25 mouse cellular contexts compared by ENCODE assay signal in genomic region chr14:74976972-74977371, GRCm38 (mm10). TPM values are rescaled to one million over a fixed set of nuclear protein-coding genes. Genes with fewer than 3 reads are reported as not detected.
DNase-seq lines count a peak whose midpoint lies in the region; ATAC-seq lines count a peak whose summit lies in the region.
"Had no signal": no experiment of that assay in that cellular context is flagged by ENCODE, and none has a peak within 500 bp of the region (broad histone marks: within the 10 kb centered on the region; RNA-seq: fewer than 3 reads in every experiment).

No protein-coding gene starts in this region.

- H3K27me3 ChIP-seq in heart, embryonic 12.5 days (replicated peaks) = peaks cover 6% of the 10 kb centered on the region; the same call in 1 of the 2 replicates
- H3K27me3 ChIP-seq in midbrain, embryonic 11.5 days (ENCODE audit: control insufficient read depth, insufficient read depth, low read length) = no peaks in the 10 kb centered on the region
- H3K27me3 ChIP-seq in midbrain, embryonic 16.5 days (ENCODE audit: control insufficient read depth, insufficient read depth, low read depth, low read length) = no peaks in the 10 kb centered on the region
- H3K27me3 ChIP-seq in splenic B cell, adult 2 months (ENCODE audit: control insufficient read depth, insufficient read depth, low read length, poor library complexity, severe bottlenecking) = no peaks in the 10 kb centered on the region
- H3K27me3 ChIP-seq: embryonic facial prominence, embryonic 15.5 days; forebrain, embryonic 15.5 days; hindbrain, embryonic 13.5 days; kidney, embryonic 15.5 days; limb, embryonic 15.5 days; midbrain, embryonic 15.5 days; neural tube, embryonic 15.5 days had no signal

- H3K4me1 ChIP-seq in heart, embryonic 12.5 days (replicated peaks) = peaks cover 33% of the 10 kb centered on the region
- no peaks in the 10 kb centered on the region for H3K4me1 ChIP-seq in midbrain, embryonic 11.5 days (ENCODE audit: control insufficient read depth, insufficient read depth, low read length)
- H3K4me1 ChIP-seq in midbrain, embryonic 16.5 days (ENCODE audit: control insufficient read depth, insufficient read depth, low read length) = no peaks in the 10 kb centered on the region
- H3K4me1 ChIP-seq: forebrain, embryonic 15.5 days; hindbrain, embryonic 13.5 days; kidney, embryonic 15.5 days; limb, embryonic 15.5 days; midbrain, embryonic 15.5 days had no signal

- no peak overlapping the region for H3K4me2 ChIP-seq in heart, embryonic 12.5 days
- no peak overlapping the region for H3K4me2 ChIP-seq in midbrain, embryonic 11.5 days
- H3K4me2 ChIP-seq in midbrain, embryonic 16.5 days (ENCODE audit: low read length) = no peak overlapping the region
- H3K4me2 ChIP-seq: embryonic facial prominence, embryonic 15.5 days; forebrain, embryonic 15.5 days; hindbrain, embryonic 13.5 days; kidney, embryonic 15.5 days; limb, embryonic 15.5 days; midbrain, embryonic 15.5 days; neural tube, embryonic 15.5 days had no signal

- WGBS in heart, embryonic 12.5 days = 77% methylated on average over 6 of the region's 6 CpGs
- 76% methylated on average over 6 of the region's 6 CpGs for WGBS in midbrain, embryonic 11.5 days
- 71% methylated on average over 6 of the region's 6 CpGs for WGBS in midbrain, embryonic 16.5 days

- no peaks in the 10 kb centered on the region for H3K9me3 ChIP-seq in heart, embryonic 12.5 days (replicated peaks)
- no peaks in the 10 kb centered on the region for H3K9me3 ChIP-seq in midbrain, embryonic 11.5 days (ENCODE audit: control insufficient read depth, low read length)
- no peaks in the 10 kb centered on the region for H3K9me3 ChIP-seq in midbrain, embryonic 16.5 days (replicated peaks; ENCODE audit: control insufficient read depth, low read length, poor library complexity, severe bottlenecking)
- H3K9me3 ChIP-seq: embryonic facial prominence, embryonic 15.5 days; forebrain, embryonic 15.5 days; hindbrain, embryonic 13.5 days; kidney, embryonic 15.5 days; limb, embryonic 15.5 days; midbrain, embryonic 15.5 days; neural tube, embryonic 15.5 days had no signal

- no peak for ATAC-seq in heart, embryonic 12.5 days (ENCODE audit: insufficient number of reproducible peaks, low FRiP score)
- ATAC-seq in midbrain, embryonic 11.5 days (ENCODE audit: low FRiP score) = no peak
- ATAC-seq in midbrain, embryonic 16.5 days = no peak
- peak; percentile 82 for ATAC-seq in granulocyte monocyte progenitor cell, adult 5-6 weeks (replicated peaks; ENCODE audit: poor library complexity, severe bottlenecking)
- no peak for ATAC-seq in erythroblast, adult 5-6 weeks (replicated peaks; ENCODE audit: low FRiP score, poor library complexity, severe bottlenecking)
- ATAC-seq: forebrain, embryonic 15.5 days; midbrain, embryonic 15.5 days had no signal

- no peaks in the 10 kb centered on the region for H3K36me3 ChIP-seq in heart, embryonic 12.5 days
- H3K36me3 ChIP-seq in midbrain, embryonic 11.5 days (ENCODE audit: control insufficient read depth, insufficient read depth, low read length) = no peaks in the 10 kb centered on the region
- H3K36me3 ChIP-seq in midbrain, embryonic 16.5 days (ENCODE audit: control insufficient read depth, insufficient read depth, low read length) = no peaks in the 10 kb centered on the region
- no peaks in the 10 kb centered on the region for H3K36me3 ChIP-seq in splenic B cell, adult 2 months (ENCODE audit: control insufficient read depth, insufficient read depth, low read length, poor library complexity, severe bottlenecking)
- H3K36me3 ChIP-seq: embryonic facial prominence, embryonic 15.5 days; forebrain, embryonic 15.5 days; hindbrain, embryonic 13.5 days; kidney, embryonic 15.5 days; limb, embryonic 15.5 days; midbrain, embryonic 15.5 days; neural tube, embryonic 15.5 days had no signal

- H3K4me3 ChIP-seq in heart, embryonic 12.5 days = no peak overlapping the region
- H3K4me3 ChIP-seq in midbrain, embryonic 11.5 days (ENCODE audit: low read depth, low read length) = no peak overlapping the region
- no peak overlapping the region for H3K4me3 ChIP-seq in midbrain, embryonic 16.5 days (ENCODE audit: low read depth, low read length)
- H3K4me3 ChIP-seq: embryonic facial prominence, embryonic 15.5 days; forebrain, embryonic 15.5 days; heart, adult 2 months; hindbrain, embryonic 13.5 days; kidney, embryonic 15.5 days; limb, embryonic 15.5 days; midbrain, embryonic 15.5 days; myocyte; neural tube, embryonic 15.5 days had no signal

- H3K9ac ChIP-seq in heart, embryonic 12.5 days = no peak overlapping the region
- H3K9ac ChIP-seq in midbrain, embryonic 11.5 days (ENCODE audit: low read length) = no peak overlapping the region
- H3K9ac ChIP-seq in midbrain, embryonic 16.5 days (ENCODE audit: low read depth, low read length) = no peak overlapping the region
- H3K9ac ChIP-seq: embryonic facial prominence, embryonic 15.5 days; forebrain, embryonic 15.5 days; hindbrain, embryonic 13.5 days; kidney, embryonic 15.5 days; limb, embryonic 15.5 days; midbrain, embryonic 15.5 days; neural tube, embryonic 15.5 days had no signal

- no peak overlapping the region for H3K27ac ChIP-seq in heart, embryonic 12.5 days (ENCODE audit: poor library complexity, severe bottlenecking)
- no peak overlapping the region for H3K27ac ChIP-seq in midbrain, embryonic 11.5 days (ENCODE audit: low read depth, low read length)
- H3K27ac ChIP-seq in midbrain, embryonic 16.5 days (ENCODE audit: low read length) = no peak overlapping the region
- H3K27ac ChIP-seq: embryonic facial prominence, embryonic 15.5 days; forebrain, embryonic 15.5 days; heart, adult 2 months; hindbrain, embryonic 13.5 days; kidney, embryonic 15.5 days; limb, embryonic 15.5 days; midbrain, embryonic 15.5 days; neural tube, embryonic 15.5 days had no signal

- peak; percentile 90 for DNase-seq in heart, adult 11 months
- DNase-seq in midbrain, embryonic 11.5 days (ENCODE audit: low spot score, missing footprints) = peak; percentile 80
- peak; percentile 13 for DNase-seq in splenic B cell, adult 2 months (ENCODE audit: low read depth, low spot score)
- no peak for DNase-seq in kidney, postnatal 36 days
- DNase-seq: adrenal gland, postnatal 10 days; cerebellum, adult 9-10 months; kidney, adult 11 months; kidney, postnatal 4 days; left cerebral cortex, postnatal 4 days; lung, adult 18-20 months; lung, postnatal 10 days; thymus, postnatal 14 days had no signal

RNA-seq across cellular contexts. Expression of gene Lrch1, which starts 29.3 kb away (rescaled TPM):
- polyA plus RNA-seq in heart, embryonic 12.5 days (2016; fragmentation: Nextera tagmentation; extraction: Ambion mirVana) = 16.2 and 16.6 TPM in 2 replicates
- polyA plus RNA-seq in midbrain, embryonic 11.5 days (2014; fragmentation: Nextera tagmentation; extraction: Ambion mirVana) = 5.8 and 6.7 TPM in 2 replicates
- 19.7 and 19.9 TPM in 2 replicates for polyA plus RNA-seq in midbrain, embryonic 16.5 days (2015; fragmentation: Nextera tagmentation; extraction: Ambion mirVana)
- 11.3 and 12.1 TPM in 2 replicates for total RNA-seq in granulocyte monocyte progenitor cell, adult 5-6 weeks (2014; fragmentation: Nextera tagmentation)
- total RNA-seq in granulocyte monocyte progenitor cell, adult 5-6 weeks (2017) = 12.3 and 12.4 TPM in 2 replicates
- total RNA-seq in erythroblast, adult 5-6 weeks (2015; ENCODE audit: low replicate concordance) = 6.1 and 6.3 TPM in 2 replicates
- total RNA-seq in erythroblast, adult 5-6 weeks (2017; ENCODE audit: low replicate concordance) = 4.4 and 11.2 TPM in 2 replicates

RNA-seq across cellular contexts. Expression of gene Rubcnl, which starts 38.9 kb away (rescaled TPM):
- 1.5 TPM in 2 replicates for polyA plus RNA-seq in heart, embryonic 12.5 days (2016; fragmentation: Nextera tagmentation; extraction: Ambion mirVana)
- polyA plus RNA-seq in midbrain, embryonic 11.5 days (2014; fragmentation: Nextera tagmentation; extraction: Ambion mirVana) = 0.19 and 0.36 TPM in 2 replicates
- polyA plus RNA-seq in midbrain, embryonic 16.5 days (2015; fragmentation: Nextera tagmentation; extraction: Ambion mirVana) = 0.12 and 0.20 TPM in 2 replicates
- total RNA-seq in granulocyte monocyte progenitor cell, adult 5-6 weeks (2014; fragmentation: Nextera tagmentation) = 3.1 and 4.6 TPM in 2 replicates
- total RNA-seq in granulocyte monocyte progenitor cell, adult 5-6 weeks (2017) = 0.93 and 3.1 TPM in 2 replicates
- 1.9 and 7.5 TPM in 2 replicates for total RNA-seq in erythroblast, adult 5-6 weeks (2015; ENCODE audit: low replicate concordance)
- total RNA-seq in erythroblast, adult 5-6 weeks (2017; ENCODE audit: low replicate concordance) = 0.28 and 1.2 TPM in 2 replicates

Comparison
In these comparisons a context has a peak if more than half of its experiments do, and no peak if none do; other contexts are left out.
1. DNase-seq: peak in heart, adult 11 months (single experiment), midbrain, embryonic 11.5 days (single experiment) and splenic B cell, adult 2 months (single experiment); none in kidney, postnatal 36 days (0 of 2).